Mouse (Mus musculus) mature B cell (primary cell): ENCODE data around the gene Cd3g.

Experiments
- in situ Hi-C: fragments of 300-500 bp; cut with MboI; formaldehyde crosslinking; loops from 2 replicates; pipeline ENCODE4 v1.14.3; 2019

The Cd3g gene

DNA sequence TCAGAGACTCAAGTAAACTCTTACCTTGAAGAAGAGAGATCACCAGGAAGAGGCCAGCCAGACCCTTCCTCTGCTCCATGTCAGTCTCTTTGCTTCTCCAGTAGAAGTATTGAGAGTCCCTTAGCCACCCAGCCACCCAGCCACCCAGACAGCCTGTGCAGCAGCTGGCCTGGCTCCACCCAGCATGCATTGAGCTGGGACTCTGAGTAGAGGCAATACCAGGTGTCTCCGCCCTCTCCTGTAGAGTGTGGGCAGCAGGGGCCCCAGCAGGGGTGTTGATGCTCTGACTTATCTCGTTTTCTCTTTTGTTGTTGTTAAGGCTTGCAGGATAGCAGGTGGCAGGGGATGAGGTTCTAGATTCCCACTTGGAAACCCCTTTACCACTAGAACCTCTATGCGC lies at the start of gene Cd3g:
Gene Cd3g, minus strand, starts transcription at position 190 of the 400 bp plus-strand sequence.
- in situ Hi-C loops, result no loop called here

DNA sequence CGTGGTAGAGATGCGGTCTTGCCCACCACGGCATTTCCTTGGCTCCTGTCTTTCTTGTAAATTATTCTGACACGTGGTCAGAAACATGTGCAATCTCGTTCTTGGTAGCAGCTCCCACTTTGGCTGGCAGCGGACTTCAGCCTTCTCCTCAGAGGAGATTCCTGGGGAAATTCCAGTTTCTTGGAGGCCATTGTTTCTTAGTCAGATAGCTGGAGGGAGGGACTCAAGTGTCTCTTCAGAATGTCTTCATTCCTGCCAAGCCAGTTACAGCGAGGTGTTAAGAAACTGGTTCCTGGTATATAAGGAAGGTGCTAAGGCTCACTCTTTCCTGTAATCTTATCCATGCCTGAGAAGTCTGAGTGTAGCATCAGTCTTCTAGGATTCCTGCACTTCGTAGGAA lies 47.1 kb upstream of the Cd3g start:
- in situ Hi-C loops, result loop anchor here (10.0 kb wide), 1 partner anchor 117 kb away; no protein-coding TSS in a partner anchor

DNA sequence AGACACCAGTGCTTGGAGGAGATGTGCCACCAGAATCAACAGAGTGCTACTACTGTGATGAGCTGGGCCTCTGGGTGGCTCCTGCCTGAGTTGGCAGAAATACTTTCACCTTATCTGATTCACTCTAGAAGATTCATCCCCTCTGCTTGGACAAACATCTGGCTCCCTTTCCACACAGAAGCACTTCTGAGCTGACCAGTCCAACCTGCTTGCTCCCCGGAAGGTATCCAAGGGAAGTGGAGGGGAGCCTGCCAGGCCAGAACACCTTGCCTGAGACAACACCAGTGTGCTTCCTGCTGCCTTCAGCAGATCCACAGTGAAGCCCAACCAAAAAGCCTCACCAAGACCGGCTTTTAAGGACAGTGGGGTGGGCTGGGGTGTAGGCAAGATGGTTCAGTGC lies 44.0 kb upstream of the Cd3g start:
- in situ Hi-C loops, result loop anchor here (10.0 kb wide), 1 partner anchor 121 kb away; no protein-coding TSS in a partner anchor

DNA sequence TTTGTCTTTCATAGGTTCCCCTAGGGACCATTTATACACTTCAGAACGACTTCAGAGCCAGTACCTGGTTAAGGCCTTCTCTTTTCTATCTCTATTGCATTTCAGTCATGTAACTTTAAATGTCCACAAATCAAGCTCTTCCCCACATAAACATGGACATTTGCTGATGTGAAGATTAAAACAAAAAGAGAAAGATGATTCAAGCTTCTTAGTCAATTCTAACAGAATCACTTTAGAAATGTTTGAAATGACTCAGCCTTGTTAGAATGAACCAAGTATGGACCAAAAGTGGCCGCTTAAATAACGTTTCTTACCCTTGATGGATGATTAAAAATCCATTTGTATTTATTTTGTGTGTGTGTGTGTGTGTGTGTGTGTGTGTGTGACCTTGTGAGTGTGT lies 43.4 kb upstream of the Cd3g start:
- in situ Hi-C loops, result loop anchor here (10.0 kb wide), 1 partner anchor 121 kb away; no protein-coding TSS in a partner anchor

DNA sequence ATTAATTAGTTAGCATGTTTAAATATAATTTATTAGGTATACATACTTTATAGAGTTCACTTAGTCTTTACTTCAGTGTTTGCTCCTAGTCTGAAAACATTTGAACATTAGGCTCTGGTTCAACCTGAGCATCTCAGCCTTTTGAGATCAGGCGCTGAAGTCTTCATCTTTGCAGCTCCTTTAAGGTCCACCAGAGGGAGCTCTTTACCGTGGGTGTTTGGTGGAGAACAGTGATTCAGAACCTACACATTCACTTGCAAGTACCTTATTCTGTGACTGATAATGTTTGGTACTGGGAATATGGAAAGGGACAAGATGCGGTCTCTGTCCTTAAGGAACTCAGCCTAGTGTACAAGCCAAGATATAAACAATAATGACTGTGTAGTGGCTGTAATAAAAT lies 42.6 kb upstream of the Cd3g start:
- in situ Hi-C loops, result loop anchor here (10.0 kb wide), 1 partner anchor 122 kb away; no protein-coding TSS in a partner anchor

DNA sequence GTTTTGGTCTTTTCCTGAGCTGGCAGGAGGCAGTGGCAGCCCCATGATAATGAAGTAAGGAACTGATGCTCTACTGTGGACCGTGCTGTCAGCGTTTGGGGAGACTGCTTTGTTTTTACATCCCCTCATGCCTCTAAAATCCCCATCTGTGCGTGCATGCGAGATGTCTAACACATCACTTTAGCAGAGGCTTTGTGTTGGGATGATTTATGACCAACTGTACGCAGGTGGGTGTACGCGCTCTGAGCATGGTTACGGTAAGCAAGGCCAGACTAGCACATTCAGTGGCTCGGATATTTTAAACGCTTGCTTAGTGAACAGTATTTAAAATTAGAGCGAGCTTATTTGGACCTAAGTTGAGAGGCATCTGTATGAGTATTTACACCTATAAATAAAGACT lies 37.8 kb upstream of the Cd3g start:
- in situ Hi-C loops, result no loop called here

DNA sequence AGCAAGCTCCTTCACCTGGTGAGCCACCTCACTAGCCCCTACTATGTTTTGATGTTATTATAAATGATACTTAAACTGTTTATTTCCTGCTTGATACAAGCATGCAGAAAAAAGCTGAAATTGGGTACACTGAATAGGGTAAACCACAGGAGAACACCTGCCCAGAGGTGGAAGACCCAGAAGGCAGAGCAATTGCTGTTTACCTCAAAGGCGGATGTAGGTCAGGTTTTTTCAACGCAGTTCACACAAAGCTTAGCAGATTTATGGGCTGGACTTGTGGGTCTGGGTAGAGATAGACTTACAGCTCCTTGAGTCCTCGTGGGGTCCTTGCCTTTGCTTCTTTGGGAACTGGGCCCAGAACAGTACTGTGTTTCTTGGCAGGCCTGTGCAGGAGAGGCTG lies 35.6 kb upstream of the Cd3g start:
- in situ Hi-C loops, result no loop called here

DNA sequence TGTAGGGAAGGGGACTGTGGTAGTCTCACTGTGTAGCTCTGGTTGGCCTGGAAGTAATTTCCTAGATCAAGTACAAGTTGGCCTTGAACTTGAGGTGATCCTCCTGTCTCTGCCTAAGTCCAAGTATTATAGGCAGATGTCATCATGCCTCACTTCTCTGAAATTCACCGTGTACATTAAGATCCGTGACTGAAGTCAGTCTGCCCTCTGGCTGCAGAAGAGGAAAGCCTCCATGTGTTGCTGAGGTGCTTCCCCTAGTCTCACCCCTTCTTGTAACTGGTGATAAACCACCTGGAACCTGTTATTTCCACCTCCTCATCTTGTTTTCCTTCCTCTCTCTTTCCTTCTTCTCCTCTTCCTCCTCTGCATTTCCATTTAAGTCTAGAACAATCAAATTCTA lies 34.6 kb upstream of the Cd3g start:
- in situ Hi-C loops, result no loop called here

DNA sequence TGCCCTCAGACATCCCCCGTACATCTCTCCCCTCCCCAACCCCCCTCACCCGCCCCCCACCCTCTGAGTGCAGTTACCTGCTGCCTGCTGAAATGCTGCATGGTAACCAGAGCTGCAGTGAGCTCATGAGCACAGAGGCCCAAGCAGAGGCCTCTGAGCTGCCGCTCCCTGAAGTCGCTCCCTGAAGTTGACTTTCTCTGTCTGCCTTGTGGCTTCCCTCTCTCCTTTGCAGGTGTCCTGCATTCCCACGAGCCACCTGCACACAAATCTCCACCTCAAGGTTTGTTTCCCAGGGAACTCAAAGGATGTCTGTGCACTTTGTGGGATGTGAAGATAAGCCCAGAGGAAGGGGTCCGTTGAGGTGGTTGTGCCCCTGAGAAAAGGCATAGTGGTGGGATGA lies 31.1 kb upstream of the Cd3g start:
- in situ Hi-C loops, result no loop called here

DNA sequence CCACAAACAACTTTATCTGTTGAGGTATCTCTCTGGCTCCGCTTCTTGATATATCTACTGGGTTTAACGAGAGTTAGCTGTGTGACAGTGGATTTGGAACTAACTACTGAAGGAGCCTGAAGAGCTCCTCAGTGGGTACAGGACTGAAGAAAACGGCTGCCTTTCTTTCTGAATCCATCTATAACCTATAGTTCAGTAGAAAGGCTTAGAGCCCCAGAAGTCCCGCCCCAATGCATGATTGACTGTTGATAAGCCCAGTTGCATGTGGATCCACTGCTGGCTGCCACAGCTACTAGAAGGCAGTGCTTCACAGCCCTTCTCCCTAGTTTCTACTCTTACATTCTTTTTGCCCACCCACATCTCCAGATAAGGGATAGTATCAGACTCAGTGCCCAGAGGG lies 30.2 kb upstream of the Cd3g start:
- in situ Hi-C loops, result no loop called here

DNA sequence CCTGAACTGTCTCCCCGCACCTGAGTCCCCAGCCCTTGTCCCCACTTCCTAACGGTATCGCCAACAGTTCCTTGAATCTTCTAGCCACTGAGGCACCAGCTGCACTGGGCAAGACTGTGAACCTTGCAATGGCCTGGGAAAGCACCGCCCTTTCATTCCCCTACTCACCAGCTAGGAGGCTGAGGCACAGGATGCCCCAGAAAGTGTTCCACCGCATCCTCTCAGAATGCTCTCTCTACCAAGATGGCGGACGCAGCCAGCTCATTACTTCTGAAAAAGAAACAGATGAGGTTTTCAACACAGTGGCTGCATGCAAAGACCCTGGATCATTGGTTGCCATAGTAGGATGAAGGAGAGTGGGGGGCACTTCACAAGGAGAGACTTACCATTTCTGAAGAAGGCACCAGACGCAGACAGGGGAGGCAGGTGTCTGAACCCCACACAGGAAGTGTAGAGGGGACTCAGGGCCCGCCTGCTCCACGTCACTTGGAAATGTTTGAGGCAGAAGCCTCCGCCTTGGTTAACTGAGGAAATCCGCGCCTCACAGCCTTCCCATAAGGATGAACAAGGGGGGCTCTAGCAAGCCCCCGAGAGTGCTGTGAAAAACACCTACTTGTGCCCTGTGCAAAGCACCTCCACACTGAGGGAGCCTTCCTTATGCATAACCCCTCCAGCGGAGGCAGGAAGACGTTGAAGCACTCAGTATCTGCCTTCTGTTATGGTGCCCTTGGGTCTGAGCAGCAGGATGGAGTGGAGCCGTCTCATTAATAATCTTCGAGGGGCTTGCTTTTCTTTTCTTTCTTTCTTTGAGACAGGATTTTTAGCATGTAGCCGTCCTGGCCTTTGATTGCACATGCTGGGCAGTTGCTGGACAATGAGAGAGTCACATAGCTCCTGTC lies 29.2 kb upstream of the Cd3g start, which contains the start of gene Cd3e:
Gene Cd3e, minus strand, starts transcription at position 448 of the 899 bp plus-strand sequence.
- in situ Hi-C loops, result no loop called here

DNA sequence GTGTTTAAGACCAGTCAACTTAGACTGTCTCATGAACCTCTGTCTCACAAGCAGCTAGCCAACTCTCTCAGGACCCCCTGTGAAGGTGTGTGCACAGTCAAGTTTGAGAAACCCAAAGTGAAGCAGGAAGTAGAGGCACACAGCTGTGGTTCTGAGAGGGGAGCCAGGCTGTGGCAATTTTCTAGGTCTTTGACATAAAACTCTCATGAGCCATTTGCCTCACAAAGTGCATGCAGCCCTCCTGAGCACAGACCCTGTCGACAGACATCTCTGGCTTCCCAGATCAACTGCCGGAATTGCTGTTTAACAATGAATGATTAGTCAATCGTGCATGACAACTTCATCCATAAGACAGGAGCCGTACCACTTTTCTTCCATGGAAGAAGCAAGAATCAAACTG lies 28.1 kb upstream of the Cd3g start:
- in situ Hi-C loops, result no loop called here

DNA sequence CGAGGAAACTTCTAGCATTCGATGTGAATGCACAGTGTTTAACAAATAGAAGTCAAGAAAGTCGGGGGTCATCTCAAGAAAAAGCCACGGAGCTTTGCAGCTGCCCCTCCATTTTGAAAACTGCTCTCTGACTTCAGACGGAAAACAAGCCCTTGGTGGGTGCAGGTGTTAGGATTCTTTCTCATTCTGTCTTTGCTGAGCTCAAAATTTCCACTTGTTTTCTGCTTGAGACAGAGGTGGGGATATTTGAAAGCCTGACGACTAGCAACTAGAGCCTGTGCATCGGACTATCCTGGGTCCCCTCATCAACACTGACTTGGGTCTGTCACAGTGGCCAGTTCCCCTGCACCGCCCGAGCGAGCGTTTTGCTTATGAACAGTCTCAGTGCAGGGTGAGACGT lies 27.2 kb upstream of the Cd3g start:
- in situ Hi-C loops, result no loop called here

DNA sequence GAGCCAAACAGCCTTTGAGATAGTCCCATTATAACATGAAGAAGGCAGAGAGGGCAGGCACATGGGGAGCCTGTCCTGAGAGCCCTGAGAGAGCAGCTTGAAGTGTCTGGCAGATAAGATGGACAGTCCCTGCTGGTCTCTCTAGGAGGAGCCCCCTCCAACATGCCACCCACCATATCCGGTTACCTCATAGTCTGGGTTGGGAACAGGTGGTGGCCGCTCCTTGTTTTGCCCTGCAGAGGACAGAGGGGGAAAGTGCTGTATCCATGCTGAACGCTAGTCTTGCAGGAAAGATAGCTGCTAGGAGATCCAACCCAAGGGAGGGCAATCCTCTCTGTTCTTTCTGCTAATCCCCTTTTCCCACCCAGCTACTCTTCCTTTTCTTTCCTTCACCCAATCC lies 20.0 kb upstream of the Cd3g start:
- in situ Hi-C loops, result no loop called here

DNA sequence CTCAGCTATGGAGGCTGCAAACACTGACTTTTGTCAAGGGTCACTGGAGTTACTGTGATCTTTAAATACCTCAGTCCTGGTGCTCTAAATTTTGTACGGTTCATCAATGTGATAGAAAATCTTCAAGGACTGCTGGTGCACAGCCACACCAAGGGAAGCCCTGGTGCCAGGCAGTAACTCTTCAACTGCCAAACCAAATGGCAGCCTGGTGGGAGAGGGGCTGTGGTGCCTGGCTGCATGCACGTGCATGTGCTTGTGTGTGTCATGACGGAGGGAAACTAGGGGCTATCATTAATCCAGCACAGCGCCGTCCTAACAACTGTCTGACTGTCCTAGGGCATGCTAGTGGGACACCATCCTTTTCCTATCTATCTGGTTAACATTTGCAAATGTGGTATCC lies 19.5 kb upstream of the Cd3g start:
- in situ Hi-C loops, result no loop called here

DNA sequence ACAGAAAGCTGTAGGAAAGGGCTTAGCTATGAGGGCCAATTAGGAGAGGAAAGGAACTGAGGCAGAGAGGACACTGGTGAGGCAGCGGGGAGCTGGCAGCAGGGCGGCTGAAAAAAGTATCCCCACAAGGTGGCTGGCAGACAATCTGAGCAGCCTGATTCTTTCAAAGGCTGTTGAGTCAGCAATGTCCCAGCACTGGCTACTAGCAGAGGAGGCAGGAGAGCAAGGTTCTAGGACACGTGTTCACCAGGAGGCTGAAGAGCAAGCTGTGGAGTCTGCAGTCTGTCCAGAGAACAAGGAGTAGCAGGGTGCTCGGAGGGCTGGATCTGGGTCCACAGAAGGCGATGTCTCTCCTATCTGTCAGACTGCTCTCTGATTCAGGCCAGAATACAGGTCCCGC lies 18.9 kb upstream of the Cd3g start:
- in situ Hi-C loops, result no loop called here

DNA sequence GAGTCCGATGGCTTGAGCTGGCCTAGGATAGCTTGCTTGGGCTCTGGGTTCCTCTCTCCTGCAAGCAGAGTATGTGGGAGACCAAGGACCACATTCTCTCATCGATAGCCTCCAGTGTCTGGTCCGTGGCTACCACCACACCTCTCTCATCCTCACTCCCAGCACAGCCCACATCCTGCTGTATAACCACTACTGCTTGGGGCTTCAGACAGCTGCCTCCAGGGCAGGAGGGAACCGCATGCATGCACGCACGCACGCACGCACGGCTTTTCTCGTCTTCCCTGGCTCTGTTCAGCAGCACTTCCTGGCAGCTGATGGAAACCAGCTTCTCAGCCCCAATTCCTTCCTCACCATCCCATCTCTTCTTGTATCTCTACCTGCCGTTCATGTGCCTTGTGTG lies 17.9 kb upstream of the Cd3g start:
- in situ Hi-C loops, result no loop called here

DNA sequence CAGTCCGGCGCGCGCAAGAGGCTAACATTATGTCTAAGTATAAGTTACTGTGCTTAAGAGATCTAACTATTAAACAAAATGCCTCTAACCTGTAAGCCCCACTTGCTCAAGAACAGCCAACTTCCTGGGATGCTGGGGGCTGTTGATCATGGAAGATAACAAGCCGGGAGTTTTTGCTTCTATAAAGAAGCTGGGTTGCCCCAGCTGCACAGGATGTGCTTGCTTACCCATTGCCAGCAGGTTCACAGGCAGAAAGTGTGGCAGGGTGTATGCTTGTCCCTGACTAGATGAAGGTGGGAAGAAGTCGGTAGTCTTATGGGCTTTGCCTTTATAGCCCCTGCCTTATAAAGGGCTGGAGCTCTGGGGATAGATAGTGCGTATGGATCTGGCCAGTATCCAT lies 16.4 kb upstream of the Cd3g start:
- in situ Hi-C loops, result no loop called here

DNA sequence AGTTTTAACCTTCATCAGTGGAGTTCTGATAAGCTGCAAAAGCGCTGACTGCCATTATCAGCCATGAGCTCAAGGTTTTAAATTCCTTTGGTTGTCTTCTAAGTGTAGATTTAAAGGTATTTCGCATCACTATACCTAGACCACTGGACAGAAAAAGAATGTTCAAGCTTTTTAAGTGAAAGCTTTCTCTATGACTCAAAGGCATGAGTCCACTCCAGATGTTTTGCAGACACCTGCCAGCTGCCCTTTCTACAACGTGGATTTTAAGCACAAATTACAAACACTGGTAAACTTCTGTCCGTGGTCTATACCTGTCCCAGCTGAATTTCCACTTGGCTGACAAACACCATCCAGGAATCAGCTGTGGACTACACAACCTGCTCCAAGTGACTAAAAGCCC lies 14.7 kb upstream of the Cd3g start:
- in situ Hi-C loops, result no loop called here

DNA sequence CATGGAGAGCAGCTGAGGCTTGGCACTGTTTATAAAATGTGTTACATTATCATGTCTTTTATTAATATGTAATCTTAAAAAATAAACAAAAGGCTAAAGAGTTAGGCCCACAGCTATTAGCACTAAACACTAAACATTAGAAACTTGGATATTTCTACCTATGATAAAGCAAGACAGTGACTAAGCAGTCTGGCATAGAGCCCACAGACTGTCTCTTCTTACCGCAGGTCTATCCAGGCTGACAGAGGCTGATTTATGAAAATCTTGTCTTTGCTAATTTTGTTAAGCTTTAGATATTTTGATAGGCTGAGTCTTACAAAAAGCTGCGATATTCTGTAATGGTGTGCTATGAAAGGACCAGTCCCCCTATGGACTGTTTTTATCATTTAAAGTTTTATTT lies 13.0 kb upstream of the Cd3g start:
- in situ Hi-C loops, result no loop called here

DNA sequence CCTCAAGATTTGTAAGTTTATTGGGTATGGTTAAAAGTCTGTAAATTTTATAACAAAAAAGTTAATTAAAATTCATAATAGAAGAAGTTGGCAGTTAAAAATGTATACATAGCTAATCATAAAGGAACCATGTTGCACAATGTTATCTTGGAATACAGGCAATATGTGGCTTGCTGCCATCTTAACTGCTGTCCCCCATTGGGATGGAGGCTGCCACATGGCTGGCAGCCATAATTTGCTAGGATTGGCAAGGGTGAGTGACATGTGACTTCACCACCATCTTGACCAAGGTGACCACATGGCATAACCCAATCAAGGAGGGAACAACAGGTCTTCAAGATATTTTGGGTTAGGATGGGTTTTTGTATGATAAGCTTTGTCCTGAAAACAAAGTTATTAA lies 12.0 kb upstream of the Cd3g start:
- in situ Hi-C loops, result no loop called here

DNA sequence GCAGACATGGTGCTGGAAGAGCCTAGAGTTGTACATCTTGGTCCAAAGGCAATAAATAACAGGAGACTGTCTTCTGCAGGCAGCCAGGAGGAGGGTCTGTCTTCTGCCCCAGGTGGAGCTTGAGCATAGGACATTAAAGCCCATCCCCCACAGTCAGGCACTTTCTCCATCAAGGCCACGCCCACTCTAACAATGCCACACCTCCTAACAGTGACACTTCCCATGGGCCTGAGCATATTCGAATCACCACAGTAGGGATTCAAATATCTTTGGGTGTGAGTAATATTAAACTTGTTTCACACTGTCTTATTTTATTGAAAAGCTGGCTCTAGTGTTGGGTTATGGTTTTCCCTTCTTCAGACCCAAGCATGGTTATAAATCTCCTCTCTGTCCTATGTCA lies 11.6 kb upstream of the Cd3g start:
- in situ Hi-C loops, result no loop called here

DNA sequence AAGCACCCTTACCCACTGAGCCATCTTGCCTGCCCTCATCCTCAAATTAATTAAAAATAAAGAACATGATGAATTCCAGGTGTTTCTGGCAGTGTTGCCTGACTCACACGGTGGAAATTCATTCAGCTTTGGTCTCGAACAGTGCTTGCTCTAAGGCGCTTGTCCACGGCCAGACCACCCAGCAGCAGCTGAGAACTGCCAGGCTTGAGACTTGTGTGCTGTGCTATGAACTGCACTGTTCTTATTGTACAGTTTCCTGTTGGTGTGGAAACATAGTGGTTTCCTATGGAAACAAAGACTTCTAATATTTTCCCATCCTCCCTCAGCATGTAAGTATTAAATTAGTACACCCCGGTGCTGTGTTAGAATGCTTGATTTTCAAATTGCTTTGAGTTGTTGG lies 6.7 kb upstream of the Cd3g start:
- in situ Hi-C loops, result no loop called here
